Mouse (Mus musculus) B cell, adult 62 days (primary cell): ENCODE measurements around the gene Hpd. TPM values are rescaled to one million over a fixed set of nuclear protein-coding genes. Genes with fewer than 3 reads are reported as not detected.

Experiments
- total RNA-seq: library from RNA; stranded (reverse); gene quantifications from 4 replicates; pipeline ENCODE4 v1.2.4, GENCODE M21; 2023

Gene Hpd
- not detected in 4 replicates for total RNA-seq

DNA sequence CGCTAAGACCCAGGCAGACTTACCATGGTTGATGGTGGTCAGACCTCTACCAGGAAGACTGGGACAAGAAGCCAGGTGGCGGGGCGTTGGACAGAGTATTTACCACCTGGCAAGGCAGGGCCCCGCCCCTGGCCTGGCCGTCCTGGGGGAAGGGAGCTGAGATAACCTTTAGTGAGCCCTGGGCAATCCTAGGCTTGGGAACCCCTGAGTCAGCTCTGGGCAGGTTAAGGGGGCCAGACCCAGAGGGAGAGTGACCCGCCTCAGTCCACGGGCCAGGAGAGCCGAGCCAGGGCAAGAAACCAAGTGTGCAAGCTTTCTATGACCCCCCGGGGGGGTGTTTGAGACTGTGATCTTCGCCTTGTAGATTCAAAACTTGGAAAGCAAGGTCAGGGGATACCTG lies at the start of gene Hpd:
Gene Hpd, minus strand, starts transcription at position 77 of the 400 bp plus-strand sequence.

GRCm38 (mm10) chr5:123169284-123169683 lies 13.2 kb downstream of the Hpd start, which contains the start of gene Psmd9:
Psmd9 (plus strand) TSS chr5:123169413.

GRCm38 (mm10) chr5:123142161-123143157 lies 40.1 kb downstream of the Hpd start, which contains the start of gene Setd1b:
Setd1b (plus strand) TSS chr5:123142193.

GRCm38 (mm10) chr5:123132308-123133071 lies 50.0 kb downstream of the Hpd start, which contains the start of gene Rhof:
Rhof (minus strand) TSS chr5:123132692.

Other genes starting within 250 kb of the Hpd start
- gene Kdm2b, start 192.9 kb downstream of the Hpd start, total RNA-seq, result 65.3 to 81.3 TPM (median 78.3 TPM) in 4 replicates
- 31.5 to 41.1 TPM (median 37.4 TPM) in 4 replicates for gene Orai1, start 167.7 kb downstream of the Hpd start, total RNA-seq
- not detected in 4 replicates for gene Morn3, start 135.7 kb downstream of the Hpd start, total RNA-seq
- 3.8 to 6.4 TPM (median 4.9 TPM) in 4 replicates for gene Tmem120b, start 114.3 kb downstream of the Hpd start, total RNA-seq
- 80.0 to 94.1 TPM (median 90.0 TPM) in 4 replicates for gene Rhof, start 50.0 kb downstream of the Hpd start, total RNA-seq
- 73.0 to 77.0 TPM (median 74.9 TPM) in 4 replicates for gene Setd1b, start 40.5 kb downstream of the Hpd start, total RNA-seq
- gene Psmd9, start 13.3 kb downstream of the Hpd start, total RNA-seq, result 24.0 to 34.2 TPM (median 26.0 TPM) in 4 replicates
- 1.2 to 2.0 TPM (median 1.7 TPM) in 4 replicates for gene Wdr66, start 69.4 kb upstream of the Hpd start, total RNA-seq
- 53.7 to 55.1 TPM (median 54.6 TPM) in 4 replicates for gene Bcl7a, start 161.1 kb upstream of the Hpd start, total RNA-seq
- gene Mlxip, start 212.1 kb upstream of the Hpd start, total RNA-seq, result 131 to 140 TPM (median 134 TPM) in 4 replicates